Mouse (Mus musculus) lung, postnatal 4 days (tissue): ENCODE results near the gene E2f8.
A peak's percentile ranks its signal among the peaks of the same experiment; 100 is the strongest.

ENCODE experiments used
- DNase-seq, 2 experiments: peaks; one replicate each; pipeline ENCODE4 v3.0.0; 2021

The E2f8 gene

GRCm38 (mm10) chr7:48888751-48889150 lies 7.4 kb upstream of the E2f8 start:
- DNase-seq, result no peak

- no peak for DNase-seq
Measured at GRCm38 (mm10) chr7:48887973-48888372, 6.6 kb upstream of the E2f8 start.

- no peak for DNase-seq
Measured at GRCm38 (mm10) chr7:48884266-48884611, 2.8 kb upstream of the E2f8 start.

GRCm38 (mm10) chr7:48883525-48884265 lies 2.3 kb upstream of the E2f8 start:
- no peak for DNase-seq

GRCm38 (mm10) chr7:48881971-48882609 lies 694 bp upstream of the E2f8 start:
- peak; percentile 48 to 53 for DNase-seq

GRCm38 (mm10) chr7:48880591-48881481 lies 560 bp downstream of the E2f8 start:
- DNase-seq, result peak; percentile 98

- no peak for DNase-seq
Measured at GRCm38 (mm10) chr7:48879574-48879973, 1.8 kb downstream of the E2f8 start.

- DNase-seq, result no peak
Measured at GRCm38 (mm10) chr7:48877786-48878390, 3.5 kb downstream of the E2f8 start.

GRCm38 (mm10) chr7:48876526-48876925 lies 4.9 kb downstream of the E2f8 start:
- DNase-seq, result peak in 1 of 2 experiments; percentile 61

- no peak for DNase-seq
Measured at GRCm38 (mm10) chr7:48875096-48875495, 6.3 kb downstream of the E2f8 start.

GRCm38 (mm10) chr7:48871292-48871691 lies 10.1 kb downstream of the E2f8 start:
- no peak for DNase-seq

GRCm38 (mm10) chr7:48870579-48871180 lies 10.7 kb downstream of the E2f8 start:
- DNase-seq, result no peak

- DNase-seq, result no peak
Measured at GRCm38 (mm10) chr7:48870144-48870543, 11.3 kb downstream of the E2f8 start.

- no peak for DNase-seq
Measured at GRCm38 (mm10) chr7:48867576-48867975, 13.8 kb downstream of the E2f8 start.

- DNase-seq, result no peak
Measured at GRCm38 (mm10) chr7:48864671-48865458, 16.5 kb downstream of the E2f8 start.

- DNase-seq, result no peak
Measured at GRCm38 (mm10) chr7:48864199-48864598, 17.2 kb downstream of the E2f8 start.

- DNase-seq, result no peak
Measured at GRCm38 (mm10) chr7:48861796-48862195, 19.6 kb downstream of the E2f8 start.

- DNase-seq, result no peak
Measured at GRCm38 (mm10) chr7:48860948-48861347, 20.4 kb downstream of the E2f8 start.

GRCm38 (mm10) chr7:48859362-48859761 lies 22.0 kb downstream of the E2f8 start:
- no peak for DNase-seq

- DNase-seq, result no peak
Measured at GRCm38 (mm10) chr7:48858257-48858656, 23.1 kb downstream of the E2f8 start.

- DNase-seq, result no peak
Measured at GRCm38 (mm10) chr7:48855461-48855860, 25.9 kb downstream of the E2f8 start.

GRCm38 (mm10) chr7:48853496-48853895 lies 27.9 kb downstream of the E2f8 start:
- DNase-seq, result no peak
